Mouse (Mus musculus) liver, embryonic 15.5 days (tissue): ENCODE results near the gene Als2cl. TPM values are rescaled to one million over a fixed set of nuclear protein-coding genes. Genes with fewer than 3 reads are reported as not detected.

Experiments used
- ATAC-seq: fragments of 200-750 bp; cut with Nextera tagmentation; 2 replicates; pipeline ENCODE4 v1.8.0; 2017; ENCODE audit warnings: moderate number of reproducible peaks, mild to moderate bottlenecking, moderate library complexity; ENCODE audit not compliant: insufficient read depth
- H3K27ac ChIP-seq: fragments of 300-500 bp; sonication (generic); replicated peaks from 2 replicates; pipeline ENCODE4 v1.5.1; 2015; ENCODE audit warnings: mild to moderate bottlenecking, inconsistent platforms
- H3K27me3 ChIP-seq: fragments of 300-500 bp; sonication (generic); 2 replicates; pipeline ENCODE4 v1.6.1; 2015; ENCODE audit warnings: mild to moderate bottlenecking, inconsistent platforms
- H3K36me3 ChIP-seq: fragments of 300-500 bp; sonication (generic); replicated peaks from 2 replicates; pipeline ENCODE4 v1.6.1; 2015; ENCODE audit warnings: moderate library complexity, mild to moderate bottlenecking, inconsistent platforms
- H3K4me1 ChIP-seq: fragments of 300-500 bp; sonication (generic); replicated peaks from 2 replicates; pipeline ENCODE4 v1.6.1; 2015; ENCODE audit warnings: inconsistent platforms
- H3K4me2 ChIP-seq: fragments of 300-500 bp; sonication (generic); 2 replicates; pipeline ENCODE4 v1.6.1; 2015; ENCODE audit warnings: moderate library complexity, mild to moderate bottlenecking, inconsistent platforms
- H3K4me3 ChIP-seq: fragments of 300-500 bp; sonication (generic); replicated peaks from 2 replicates; pipeline ENCODE4 v1.5.1; 2015; ENCODE audit warnings: mild to moderate bottlenecking, inconsistent platforms
- H3K9ac ChIP-seq: fragments of 300-500 bp; sonication (generic); 2 replicates; pipeline ENCODE4 v1.6.1; 2015; ENCODE audit warnings: moderate library complexity, mild to moderate bottlenecking, inconsistent platforms
- H3K9me3 ChIP-seq: fragments of 300-500 bp; sonication (generic); replicated peaks from 2 replicates; pipeline ENCODE4 v1.6.1; 2016; ENCODE audit warnings: inconsistent platforms
- WGBS: fragments of 180-500 bp; shearing (Covaris S2); methylation state at CpG from one replicate; pipeline ENCODE4 v1.1.7; 2015; ENCODE audit warnings: mixed read lengths; ENCODE audit not compliant: insufficient replicate concordance; 5-methylcytosine and 5-hydroxymethylcytosine counted together
- polyA plus RNA-seq: library from polyadenylated mRNA; unstranded; fragments of >200 nt; fragmentation: Nextera tagmentation; extraction: Ambion mirVana; gene quantifications from 2 replicates; pipeline ENCODE4 v1.2.1, GENCODE M21; 2015

Als2cl gene
- polyA plus RNA-seq, 1 experiment from 2014 or later = 1.7 TPM

DNA sequence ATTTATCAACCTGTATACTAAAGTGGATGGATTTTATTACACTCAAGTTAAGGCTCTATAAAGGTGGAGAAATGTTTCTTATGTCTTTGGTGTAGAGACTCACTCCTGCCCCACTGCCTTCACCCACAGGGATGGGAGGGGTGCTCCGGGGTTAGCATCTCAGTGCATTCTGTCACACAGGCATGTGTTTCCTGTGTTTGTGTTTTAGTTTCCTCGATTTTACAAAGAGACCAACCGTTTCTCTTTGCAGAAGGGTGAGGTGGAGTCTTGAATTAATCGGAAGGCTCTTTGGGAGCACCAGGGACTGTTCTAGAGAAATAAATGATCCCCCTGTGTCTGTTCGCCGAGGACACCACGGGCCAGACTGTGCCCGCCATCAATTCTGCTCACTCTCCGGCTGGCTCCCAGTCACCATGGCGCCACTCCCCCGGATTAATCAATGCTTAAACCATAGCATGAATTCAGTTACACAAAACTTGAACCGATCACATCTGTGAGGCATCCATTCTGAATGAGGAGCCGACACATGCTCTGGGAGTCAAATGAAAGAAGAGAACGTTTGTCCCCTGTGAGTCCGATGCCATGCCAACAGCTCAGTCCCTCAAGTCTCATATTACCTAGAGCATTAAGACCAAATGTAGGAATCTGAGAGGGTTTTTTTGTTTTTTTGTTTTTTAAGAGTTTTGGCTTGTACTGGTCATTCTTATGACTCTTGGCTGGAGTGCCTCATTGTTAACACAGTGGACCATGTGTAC, 41.2 kb downstream of the Als2cl start:
- H3K9me3 ChIP-seq = no peaks in the 10 kb centered on the region
- no peak for ATAC-seq
- no peak overlapping the region for H3K27ac ChIP-seq
- H3K27me3 ChIP-seq = no peaks in the 10 kb centered on the region
- no peaks in the 10 kb centered on the region for H3K4me1 ChIP-seq
- no peaks in the 10 kb centered on the region for H3K36me3 ChIP-seq
- no peak overlapping the region for H3K9ac ChIP-seq
- no peak overlapping the region for H3K4me3 ChIP-seq
- H3K4me2 ChIP-seq = no peak overlapping the region
- WGBS = 47% methylated on average over 15 of the region's 15 CpGs

DNA sequence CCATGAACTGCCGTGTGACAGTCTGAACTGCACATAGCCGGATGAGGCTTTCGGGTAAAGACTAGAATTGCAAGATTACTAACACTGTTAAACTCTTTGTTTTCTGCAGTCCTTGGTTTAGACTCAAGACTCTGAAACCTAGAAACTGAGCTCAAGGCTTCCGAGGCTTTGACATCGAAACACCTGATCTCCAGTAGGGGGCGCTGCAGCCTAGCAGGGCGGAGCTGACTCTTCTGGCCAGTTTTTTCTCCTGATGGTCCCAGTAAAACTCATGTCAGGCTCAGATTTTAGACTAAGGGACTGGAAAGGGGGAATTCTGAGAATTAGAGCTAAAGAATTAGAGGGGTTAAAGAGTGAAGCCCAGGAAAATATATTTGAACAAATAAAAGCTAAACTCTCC, 43.1 kb downstream of the Als2cl start:
- WGBS = 8% methylated on average over 7 of the region's 7 CpGs
- no peak for ATAC-seq
- Histone ChIP-seq H3K9me3 (no peaks in the 10 kb centered on the region), H3K27me3 (no peaks in the 10 kb centered on the region), H3K36me3 (no peaks in the 10 kb centered on the region), H3K4me1 (no peaks in the 10 kb centered on the region), H3K27ac (no peak overlapping the region), H3K4me3 (no peak overlapping the region), H3K4me2 (no peak overlapping the region), H3K9ac (no peak overlapping the region)

DNA sequence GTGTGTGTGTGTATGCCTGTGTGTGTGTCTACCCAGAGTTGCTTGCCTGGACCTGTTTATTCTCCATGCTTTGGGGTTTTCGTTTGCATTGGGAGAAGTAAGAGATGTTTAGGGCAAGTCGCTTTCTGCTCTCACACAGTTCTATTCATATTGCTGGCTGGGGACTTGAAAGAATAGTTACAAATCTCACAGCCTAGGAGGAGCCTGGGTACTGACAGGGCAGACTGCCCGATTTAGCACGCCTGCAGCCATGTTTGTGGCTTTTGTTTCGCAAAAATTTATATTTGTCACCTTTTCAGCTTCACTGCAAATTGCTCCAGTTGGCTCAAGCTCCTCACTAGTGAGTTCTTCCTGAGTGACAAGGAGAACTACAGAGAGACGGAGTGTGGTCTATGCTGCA, 51.9 kb downstream of the Als2cl start:
- no peaks in the 10 kb centered on the region for H3K9me3 ChIP-seq
- H3K27me3 ChIP-seq = no peaks in the 10 kb centered on the region
- H3K4me1 ChIP-seq = no peaks in the 10 kb centered on the region
- H3K4me2 ChIP-seq = no peak overlapping the region
- no peak overlapping the region for H3K27ac ChIP-seq
- H3K9ac ChIP-seq = no peak overlapping the region
- ATAC-seq = no peak
- H3K36me3 ChIP-seq = no peaks in the 10 kb centered on the region
- H3K4me3 ChIP-seq = no peak overlapping the region
- WGBS = 60% methylated on average over 6 of the region's 6 CpGs

DNA sequence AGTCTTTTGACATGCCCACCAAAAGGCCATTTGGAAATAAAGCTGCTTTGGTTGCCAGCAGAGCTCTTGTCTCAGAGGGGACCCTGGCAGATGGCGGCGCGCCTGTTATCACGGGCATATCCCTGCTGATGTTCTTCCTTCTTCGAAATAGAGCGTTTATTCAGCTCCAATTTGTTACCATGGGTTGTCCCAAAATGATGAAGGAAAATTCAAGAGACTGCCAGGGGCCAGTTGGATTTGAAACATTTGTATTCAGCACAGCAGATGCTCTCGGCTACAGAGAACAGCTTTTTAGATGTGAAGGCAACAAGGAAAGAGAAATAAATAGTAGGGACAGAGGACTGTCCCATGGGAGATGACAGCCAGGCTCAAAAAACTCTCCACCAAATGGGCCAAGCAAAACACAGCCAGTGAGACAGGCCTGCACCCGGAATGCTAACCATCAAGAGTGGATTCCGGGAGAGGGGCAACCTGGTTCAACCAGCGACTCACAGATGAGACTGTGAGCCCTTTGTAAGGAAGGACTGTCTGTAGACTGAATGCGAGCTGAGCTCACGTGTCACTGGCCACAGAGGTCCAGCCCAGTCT, 54.3 kb downstream of the Als2cl start:
- Histone ChIP-seq H3K4me2 (no peak overlapping the region), H3K36me3 (no peaks in the 10 kb centered on the region), H3K27ac (no peak overlapping the region), H3K9me3 (no peaks in the 10 kb centered on the region), H3K4me3 (no peak overlapping the region), H3K9ac (no peak overlapping the region), H3K4me1 (no peaks in the 10 kb centered on the region), H3K27me3 (no peaks in the 10 kb centered on the region)
- 66% methylated on average over 12 of the region's 12 CpGs for WGBS
- ATAC-seq = no peak

DNA sequence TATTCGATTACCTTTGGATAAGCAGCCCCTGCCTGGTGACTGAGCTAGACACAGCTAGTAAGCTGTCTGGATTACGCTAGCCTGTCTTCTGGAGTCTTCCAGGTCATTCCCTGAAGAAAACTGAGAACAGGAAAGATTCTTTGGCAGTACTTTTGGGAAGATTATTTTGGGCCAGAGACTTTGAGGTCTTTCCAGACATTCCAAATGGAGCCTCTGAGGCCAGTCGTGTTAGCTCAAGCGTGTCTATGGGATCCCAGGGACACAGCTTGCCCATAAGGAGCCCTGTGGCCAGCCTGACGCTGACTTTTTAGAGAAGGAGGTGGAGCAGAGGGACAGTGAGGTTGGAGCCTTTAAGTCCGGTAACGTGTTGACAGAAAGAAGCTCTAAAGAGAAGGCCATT, 56.3 kb downstream of the Als2cl start:
- WGBS = 63% methylated on average over 7 of the region's 7 CpGs

DNA sequence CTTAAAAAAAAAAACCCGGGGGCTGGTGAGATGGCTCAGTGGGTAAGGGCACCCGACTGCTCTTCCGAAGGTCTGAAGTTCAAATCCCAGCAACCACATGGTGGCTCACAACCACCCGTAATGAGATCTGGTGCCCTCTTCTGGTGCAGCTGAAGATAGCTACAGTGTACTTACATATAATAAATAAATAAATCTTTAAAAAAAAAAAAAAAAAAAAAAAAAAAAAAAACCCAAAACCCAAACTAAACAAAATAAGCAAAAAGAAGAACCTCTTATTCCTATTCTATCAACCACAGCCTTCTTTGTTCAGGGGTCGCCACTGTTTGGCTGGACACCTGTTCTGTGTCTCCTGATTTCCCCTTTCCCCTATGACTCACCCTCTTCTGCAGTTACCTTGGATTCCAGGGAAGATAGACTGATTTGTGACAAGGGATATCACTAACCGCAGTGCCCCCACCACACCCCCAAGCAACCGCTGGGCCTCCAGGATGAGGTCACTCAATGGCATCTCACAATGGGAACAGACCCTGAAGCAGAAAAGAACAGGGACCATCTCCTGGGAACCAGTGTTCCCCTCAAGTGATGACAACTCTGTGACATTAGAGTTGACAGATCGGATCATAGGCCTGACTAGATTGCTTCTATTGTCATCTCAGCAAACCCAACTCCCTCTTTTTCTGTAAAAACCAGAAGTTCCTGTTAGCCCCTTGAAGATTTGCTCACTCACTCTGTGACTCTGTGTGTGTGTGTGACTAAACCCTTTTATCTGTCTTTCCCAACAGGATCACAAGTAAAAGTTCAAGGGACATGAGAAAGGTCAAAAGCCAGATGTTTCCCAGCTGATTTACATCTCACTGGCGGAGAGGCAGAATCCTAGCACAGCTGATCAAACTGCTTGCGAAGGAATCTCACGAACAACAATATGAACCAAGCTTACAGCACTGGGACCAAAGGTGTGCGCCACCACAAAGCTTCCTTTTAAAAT, 58.1 kb downstream of the Als2cl start:
- H3K4me2 ChIP-seq = no peak overlapping the region
- no peaks in the 10 kb centered on the region for H3K36me3 ChIP-seq
- H3K27ac ChIP-seq = no peak overlapping the region
- no peaks in the 10 kb centered on the region for H3K4me1 ChIP-seq
- no peaks in the 10 kb centered on the region for H3K27me3 ChIP-seq
- H3K9ac ChIP-seq = no peak overlapping the region
- 50% methylated on average over 12 of the region's 12 CpGs for WGBS
- H3K9me3 ChIP-seq = no peaks in the 10 kb centered on the region
- ATAC-seq = no peak
- H3K4me3 ChIP-seq = no peak overlapping the region

More for the DNA sequence above, 56.3 kb downstream of the Als2cl start:
- no peaks in the 10 kb centered on the region for H3K27me3 ChIP-seq
- no peaks in the 10 kb centered on the region for H3K9me3 ChIP-seq
- H3K27ac ChIP-seq = no peak overlapping the region
- no peaks in the 10 kb centered on the region for H3K4me1 ChIP-seq
- no peak for ATAC-seq
- no peak overlapping the region for H3K4me3 ChIP-seq
- no peaks in the 10 kb centered on the region for H3K36me3 ChIP-seq
- H3K4me2 ChIP-seq = no peak overlapping the region
- H3K9ac ChIP-seq = no peak overlapping the region

DNA sequence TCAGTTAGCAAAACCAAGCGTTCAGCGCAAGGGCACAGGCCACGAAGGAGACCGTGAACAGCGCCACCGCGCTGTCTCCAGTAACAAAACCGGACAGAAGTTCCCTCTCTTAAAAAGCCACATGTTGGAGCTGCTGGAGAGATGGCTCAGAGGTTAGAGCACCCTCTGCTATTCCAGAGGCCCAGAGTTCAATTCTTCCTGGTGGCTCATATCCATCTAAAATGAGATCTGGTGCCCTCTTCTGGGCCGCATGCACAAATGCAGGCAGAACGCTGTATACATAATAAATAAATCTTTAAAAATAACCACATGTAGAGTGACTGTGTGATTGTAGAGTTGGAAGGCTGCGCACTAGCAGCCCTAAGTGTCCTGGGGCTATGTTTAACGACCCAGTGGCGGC, 64.6 kb downstream of the Als2cl start:
- Histone ChIP-seq H3K9ac (no peak overlapping the region), H3K4me3 (no peak overlapping the region), H3K27me3 (peaks cover 47% of the 10 kb centered on the region), H3K4me2 (no peak overlapping the region), H3K9me3 (no peaks in the 10 kb centered on the region), H3K27ac (no peak overlapping the region), H3K4me1 (no peaks in the 10 kb centered on the region), H3K36me3 (no peaks in the 10 kb centered on the region)
- 32% methylated on average over 13 of the region's 13 CpGs for WGBS
- no peak for ATAC-seq

DNA sequence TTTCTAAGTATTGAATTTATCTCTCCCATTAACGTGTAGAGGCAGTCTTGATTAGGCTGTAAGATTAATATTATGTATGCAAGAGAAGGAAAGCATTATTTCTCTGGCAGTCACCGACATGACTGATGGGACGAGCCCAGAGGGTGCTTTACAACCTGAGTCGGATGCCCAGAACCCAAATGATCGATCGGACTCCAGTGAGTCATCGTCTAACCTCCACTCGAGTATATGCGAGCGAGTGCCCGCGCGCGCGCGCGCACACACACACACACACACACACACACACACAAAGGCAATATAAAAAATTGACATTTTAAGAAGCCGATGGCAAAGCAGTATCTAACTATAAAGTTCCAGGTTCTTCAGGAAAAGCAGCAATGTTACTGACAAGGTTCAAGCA, 65.7 kb downstream of the Als2cl start:
- peaks cover 47% of the 10 kb centered on the region for H3K27me3 ChIP-seq
- H3K4me3 ChIP-seq = no peak overlapping the region
- H3K9ac ChIP-seq = no peak overlapping the region
- WGBS = 19% methylated on average over 18 of the region's 18 CpGs
- no peaks in the 10 kb centered on the region for H3K9me3 ChIP-seq
- H3K4me1 ChIP-seq = no peaks in the 10 kb centered on the region
- H3K27ac ChIP-seq = no peak overlapping the region
- H3K36me3 ChIP-seq = no peaks in the 10 kb centered on the region
- no peak for ATAC-seq
- no peak overlapping the region for H3K4me2 ChIP-seq

DNA sequence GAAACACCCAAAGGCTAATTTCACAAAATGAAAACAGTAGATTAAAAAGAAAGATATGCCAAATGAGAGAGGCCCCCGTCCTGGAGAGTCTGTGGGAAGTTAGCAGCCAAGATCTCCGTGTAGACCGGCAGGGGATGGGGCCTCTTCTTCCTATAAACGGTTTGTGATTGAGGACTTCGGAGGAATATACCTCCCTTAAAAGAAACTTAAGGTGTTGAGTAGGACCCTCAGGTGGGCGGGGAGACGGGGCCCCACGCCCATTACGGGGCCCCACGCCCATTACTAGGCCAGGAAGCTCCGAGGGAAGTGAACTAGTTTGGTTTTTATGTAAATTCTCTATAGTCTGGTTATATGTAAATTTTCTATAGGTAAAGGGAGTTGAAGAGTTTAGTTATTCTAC, 66.3 kb downstream of the Als2cl start, which contains the start of gene Tdgf1:
Gene Tdgf1 (minus strand): TSS at position 233 of the 400 bp plus-strand sequence.
- Histone ChIP-seq H3K4me3 (no peak within 1 kb of the TSS), H3K27me3 (peaks cover 47% of the 10 kb centered on the region), H3K4me1 (no peaks in the 10 kb centered on the region), H3K9ac (no peak within 1 kb of the TSS), H3K9me3 (no peaks in the 10 kb centered on the region), H3K36me3 (no peaks in the 10 kb centered on the region), H3K4me2 (no peak within 1 kb of the TSS), H3K27ac (no peak within 1 kb of the TSS)
- WGBS = 19% methylated on average over 11 of the region's 11 CpGs
- no peak for ATAC-seq

DNA sequence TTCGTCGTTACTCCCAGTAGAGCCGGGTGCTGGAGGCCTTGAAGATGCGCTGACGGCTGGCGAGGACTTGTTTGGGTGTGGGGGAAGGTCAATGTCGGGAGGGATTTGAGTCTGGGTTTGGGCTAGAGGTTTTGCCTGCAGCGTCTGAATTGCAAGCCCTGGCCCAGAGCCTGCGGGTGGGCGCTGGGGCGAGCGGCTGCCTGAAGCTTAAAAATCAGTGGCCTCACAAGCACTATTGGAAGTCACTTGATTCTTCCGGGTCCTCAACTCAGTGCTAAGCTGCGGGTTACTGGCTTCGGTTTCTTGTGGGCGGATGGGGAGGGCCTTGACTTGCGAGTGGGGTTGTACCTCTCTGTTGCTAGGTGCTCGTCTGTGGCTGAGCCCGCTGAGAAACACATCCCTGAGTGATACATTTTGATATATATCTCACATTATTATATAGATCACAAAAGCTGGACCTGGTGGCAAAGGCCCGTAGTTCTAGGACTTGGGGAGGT, 66.9 kb downstream of the Als2cl start:
- no peak overlapping the region for H3K9ac ChIP-seq
- 20% methylated on average over 20 of the region's 20 CpGs for WGBS
- no peak for ATAC-seq
- H3K4me3 ChIP-seq = no peak overlapping the region
- H3K27ac ChIP-seq = no peak overlapping the region
- H3K27me3 ChIP-seq = peaks cover 47% of the 10 kb centered on the region
- no peaks in the 10 kb centered on the region for H3K9me3 ChIP-seq
- no peaks in the 10 kb centered on the region for H3K36me3 ChIP-seq
- no peaks in the 10 kb centered on the region for H3K4me1 ChIP-seq
- H3K4me2 ChIP-seq = no peak overlapping the region

DNA sequence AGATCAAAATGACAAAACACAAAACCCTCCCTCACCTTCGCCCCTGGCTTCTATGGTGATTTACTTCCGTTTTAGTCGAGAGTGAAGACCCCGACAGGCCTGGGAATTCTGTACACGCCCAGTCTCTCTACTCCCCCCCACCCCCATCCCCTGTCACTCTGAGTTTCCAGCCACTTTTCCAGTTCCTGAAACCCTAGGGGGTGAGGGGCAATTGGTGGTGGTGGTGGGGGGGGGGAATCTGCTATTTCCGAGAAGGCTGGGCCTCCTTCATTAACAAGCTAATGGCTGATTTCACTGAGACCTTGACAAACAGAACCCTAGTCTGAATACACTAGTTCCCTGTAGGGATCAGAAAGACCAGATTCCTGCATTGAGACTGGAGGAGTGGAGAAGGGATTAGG, 67.6 kb downstream of the Als2cl start:
- Histone ChIP-seq H3K4me3 (no peak overlapping the region), H3K9me3 (no peaks in the 10 kb centered on the region), H3K9ac (no peak overlapping the region), H3K27me3 (peaks cover 47% of the 10 kb centered on the region), H3K36me3 (no peaks in the 10 kb centered on the region), H3K4me2 (no peak overlapping the region), H3K27ac (no peak overlapping the region), H3K4me1 (peaks cover 2% of the 10 kb centered on the region; the same call in 1 of the 2 replicates)
- no peak for ATAC-seq
- WGBS = 30% methylated on average over 6 of the region's 6 CpGs
